Comparison of ENCODE assay signal across 8 mouse cellular contexts in the genomic region with DNA sequence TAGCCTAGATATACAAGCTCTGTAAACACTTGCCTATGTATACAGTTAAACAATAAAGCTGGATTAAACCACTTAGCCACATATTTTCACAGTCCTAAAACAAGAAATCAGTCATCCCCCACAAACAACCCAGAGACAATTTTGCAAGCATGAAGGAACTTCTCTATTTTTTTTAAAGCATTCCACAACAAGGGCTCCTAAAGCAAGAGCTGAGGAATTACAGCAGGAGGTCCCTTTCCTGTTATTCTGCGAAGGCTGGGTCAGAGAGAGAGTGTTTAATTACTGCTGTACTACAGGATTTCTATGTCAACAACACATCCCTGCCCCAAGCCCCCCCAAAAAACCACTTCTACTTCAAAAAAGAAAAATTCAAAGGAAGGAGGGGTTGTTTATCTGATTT. TPM values are rescaled to one million over a fixed set of nuclear protein-coding genes. Genes with fewer than 3 reads are reported as not detected.
A peak's percentile ranks its signal among the peaks of the same experiment; 100 is the strongest.
DNase-seq lines count a peak whose midpoint lies in the region; ATAC-seq and TF ChIP-seq lines count a peak whose summit lies in the region.

No protein-coding gene starts in this region.

- peak overlapping the region; percentile 96 for H3K9ac ChIP-seq in kidney, embryonic 16.5 days (replicated peaks; ENCODE audit: low read length)
- peak overlapping the region; percentile 37; the same call in 1 of the 2 replicates for H3K9ac ChIP-seq in embryonic facial prominence, embryonic 11.5 days (replicated peaks; ENCODE audit: low read length)
- H3K9ac ChIP-seq in intestine, embryonic 15.5 days = no peak overlapping the region

- H3K4me3 ChIP-seq in kidney, embryonic 16.5 days (ENCODE audit: low read length) = peak overlapping the region; percentile 97
- peak overlapping the region; percentile 95 for H3K4me3 ChIP-seq in embryonic facial prominence, embryonic 11.5 days (ENCODE audit: low read depth, low read length)
- H3K4me3 ChIP-seq in intestine, embryonic 15.5 days (replicated peaks) = peak overlapping the region; percentile 70
- peak overlapping the region; percentile 80 for H3K4me3 ChIP-seq in myocyte

- no peak for TF ChIP-seq POLR2A in myocyte (IDR thresholded peaks at IDR 0.05; ENCODE audit: insufficient read length, low read depth)

- H3ac ChIP-seq in myocyte (ENCODE audit: control insufficient read depth, insufficient read length) = no peak overlapping the region

- H3K4me1 ChIP-seq in kidney, embryonic 16.5 days (ENCODE audit: insufficient read depth, low read length) = peaks cover 27% of the 10 kb centered on the region
- peaks cover 3% of the 10 kb centered on the region for H3K4me1 ChIP-seq in embryonic facial prominence, embryonic 11.5 days (ENCODE audit: control insufficient read depth, insufficient read depth, low read length)
- H3K4me1 ChIP-seq in intestine, embryonic 15.5 days (replicated peaks) = peaks cover 10% of the 10 kb centered on the region; the same call in 1 of the 2 replicates

- 0 out of 2 replicates have a peak overlapping the region, but pooled peaks have one; percentile 98 for H3K27ac ChIP-seq in kidney, embryonic 16.5 days (ENCODE audit: low read length)
- H3K27ac ChIP-seq in embryonic facial prominence, embryonic 11.5 days (replicated peaks; ENCODE audit: low read depth, low read length) = no peak overlapping the region
- no peak overlapping the region for H3K27ac ChIP-seq in intestine, embryonic 15.5 days

- no peaks in the 10 kb centered on the region for H3K27me3 ChIP-seq in kidney, embryonic 16.5 days (ENCODE audit: insufficient read depth, low read length)
- H3K27me3 ChIP-seq in embryonic facial prominence, embryonic 11.5 days (ENCODE audit: control insufficient read depth, insufficient read depth, low read length) = no peaks in the 10 kb centered on the region
- 0 out of 2 replicates have a peak, but pooled peaks cover 11% of the 10 kb centered on the region for H3K27me3 ChIP-seq in intestine, embryonic 15.5 days (replicated peaks)
- no peaks in the 10 kb centered on the region for H3K27me3 ChIP-seq in myocyte (ENCODE audit: control insufficient read depth, insufficient read depth, insufficient read length)

- H3K36me3 ChIP-seq in kidney, embryonic 16.5 days (ENCODE audit: insufficient read depth, low read length) = no peaks in the 10 kb centered on the region; the same call in 1 of the 2 replicates
- no peaks in the 10 kb centered on the region; the same call in 1 of the 2 replicates for H3K36me3 ChIP-seq in embryonic facial prominence, embryonic 11.5 days (replicated peaks; ENCODE audit: control insufficient read depth, insufficient read depth, low read depth, low read length)
- H3K36me3 ChIP-seq in intestine, embryonic 15.5 days = no peaks in the 10 kb centered on the region
- H3K36me3 ChIP-seq in myocyte (ENCODE audit: control insufficient read depth, insufficient read depth) = no peaks in the 10 kb centered on the region

- H3K9me3 ChIP-seq in kidney, embryonic 16.5 days (ENCODE audit: low read length) = no peaks in the 10 kb centered on the region
- H3K9me3 ChIP-seq in embryonic facial prominence, embryonic 11.5 days (replicated peaks; ENCODE audit: control insufficient read depth, low read length) = no peaks in the 10 kb centered on the region
- H3K9me3 ChIP-seq in intestine, embryonic 15.5 days = no peaks in the 10 kb centered on the region

- DNase-seq in kidney, postnatal 4 days = no peak
- no peak for DNase-seq in embryonic facial prominence, embryonic 11.5 days (ENCODE audit: low spot score)
- DNase-seq in left cerebral cortex, adult 9 months (ENCODE audit: low spot score in 2 of 2) = no peak
- DNase-seq in cerebellum, postnatal 36 days = no peak

- WGBS in kidney, embryonic 16.5 days = 4% methylated on average over 1 of the region's 1 CpGs
- WGBS in embryonic facial prominence, embryonic 11.5 days = 0% methylated on average over 1 of the region's 1 CpGs
- 8% methylated on average over 1 of the region's 1 CpGs for WGBS in intestine, embryonic 15.5 days

- no peak for ATAC-seq in kidney, embryonic 16.5 days (ENCODE audit: low FRiP score, low TSS enrichment)
- ATAC-seq in embryonic facial prominence, embryonic 11.5 days (replicated peaks; ENCODE audit: insufficient number of reproducible peaks, low FRiP score, low TSS enrichment, low read depth) = no peak
- ATAC-seq in intestine, embryonic 15.5 days = no peak
- no peak for ATAC-seq in monocyte, adult 5-6 weeks (replicated peaks; ENCODE audit: insufficient number of reproducible peaks, low FRiP score, low TSS enrichment, poor library complexity, severe bottlenecking)

- H3K4me2 ChIP-seq in kidney, embryonic 16.5 days (replicated peaks; ENCODE audit: low read depth, low read length) = peak overlapping the region; percentile 92
- peak overlapping the region; percentile 72 for H3K4me2 ChIP-seq in embryonic facial prominence, embryonic 11.5 days (ENCODE audit: low read depth, low read length)
- peak overlapping the region; percentile 88 for H3K4me2 ChIP-seq in intestine, embryonic 15.5 days (replicated peaks)
- H3K4me2 ChIP-seq in myocyte (ENCODE audit: low read depth) = peak overlapping the region; percentile 74

- H3K79me2 ChIP-seq in myocyte (ENCODE audit: control insufficient read depth, insufficient read depth) = peaks cover 61% of the 10 kb centered on the region

TF ChIP-seq in myocyte, 11 proteins besides CTCF, POLR2A, EP300 and RAD21:
- TF ChIP-seq TCF3 (IDR thresholded peaks at IDR 0.05; ENCODE audit: insufficient read length, low read depth) = no peak

RNA-seq across cellular contexts. Expression of a gene that starts 1.6 kb away (rescaled TPM):
- 9.0 and 9.2 TPM in 2 replicates for polyA plus RNA-seq in kidney, embryonic 16.5 days (2015; fragmentation: Nextera tagmentation; extraction: Ambion mirVana)
- 23.1 and 23.7 TPM in 2 replicates for polyA plus RNA-seq in embryonic facial prominence, embryonic 11.5 days (2014; fragmentation: Nextera tagmentation; extraction: Ambion mirVana)
- 6.0 and 6.9 TPM in 2 replicates for polyA plus RNA-seq in intestine, embryonic 15.5 days (2015; fragmentation: Nextera tagmentation; extraction: Ambion mirVana)
- 6.8 TPM for polyA plus RNA-seq in myocyte (2012; fragmentation: generic; extraction: Trizol)
- total RNA-seq in monocyte, adult 5-6 weeks (2017) = 25.1 to 39.6 TPM (median 31.9 TPM) in 3 replicates
